Mouse (Mus musculus): ENCODE data around the gene Abcd4. TPM values are rescaled to one million over a fixed set of nuclear protein-coding genes. Genes with fewer than 3 reads are reported as not detected.

Abcd4 gene
- 13.3 and 14.1 TPM in 2 replicates for polyA plus RNA-seq (2016; fragmentation: Nextera tagmentation; extraction: Ambion mirVana)

DNA sequence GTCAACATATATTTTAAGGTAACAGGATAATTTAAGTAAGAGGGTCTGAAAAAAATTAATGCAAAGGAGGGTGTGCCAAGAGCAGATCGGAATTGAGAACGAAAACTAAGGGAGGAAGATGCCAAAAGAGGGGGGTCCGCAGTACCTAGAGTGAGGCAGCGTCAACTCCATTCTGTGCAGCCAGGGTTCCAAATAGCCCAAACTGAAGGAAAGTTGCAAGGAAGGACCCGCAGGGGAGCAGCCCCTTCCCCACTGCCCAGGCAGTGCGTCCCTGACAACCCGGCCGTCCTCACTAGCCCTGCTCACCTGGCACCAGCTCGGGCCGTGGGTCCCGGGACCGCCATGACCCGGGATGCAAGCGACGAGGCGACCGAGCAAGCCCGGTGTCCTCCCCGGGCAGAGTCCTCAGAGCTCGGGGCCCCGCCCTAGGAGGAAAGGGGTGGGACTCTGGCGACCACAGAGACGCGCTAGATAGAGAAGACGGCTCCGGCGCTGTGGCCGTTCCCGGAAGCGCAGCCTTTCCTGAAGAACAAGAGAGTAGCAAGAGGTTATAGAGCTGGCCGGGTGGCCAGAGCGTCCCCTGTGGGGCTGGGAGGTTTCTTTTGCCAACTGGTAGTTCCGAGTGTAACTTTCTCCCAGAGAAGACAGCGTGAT, at the start of gene Abcd4:
Abcd4 (minus strand) TSS at position 437 of the 654 bp plus-strand sequence.
- H3K27ac ChIP-seq, result no peak within 1 kb of the TSS
- H3K4me1 ChIP-seq, result 0 out of 2 replicates have a peak, but pooled peaks cover 3% of the 10 kb centered on the region
- peaks cover 3% of the 10 kb centered on the region; the same call in 1 of the 2 replicates for H3K36me3 ChIP-seq
- H3K27me3 ChIP-seq (replicated peaks), result no peaks in the 10 kb centered on the region
- H3K9ac ChIP-seq, result peak within 1 kb of the TSS; percentile 77
- WGBS, result under 1% methylated on average over 34 of the region's 34 CpGs
- ATAC-seq (ENCODE audit: low FRiP score, low read depth), result peak; percentile 95
- no peaks in the 10 kb centered on the region for H3K9me3 ChIP-seq
- H3K4me3 ChIP-seq, result peak within 1 kb of the TSS; percentile 72
- peak within 1 kb of the TSS; percentile 63 for H3K4me2 ChIP-seq (replicated peaks)

DNA sequence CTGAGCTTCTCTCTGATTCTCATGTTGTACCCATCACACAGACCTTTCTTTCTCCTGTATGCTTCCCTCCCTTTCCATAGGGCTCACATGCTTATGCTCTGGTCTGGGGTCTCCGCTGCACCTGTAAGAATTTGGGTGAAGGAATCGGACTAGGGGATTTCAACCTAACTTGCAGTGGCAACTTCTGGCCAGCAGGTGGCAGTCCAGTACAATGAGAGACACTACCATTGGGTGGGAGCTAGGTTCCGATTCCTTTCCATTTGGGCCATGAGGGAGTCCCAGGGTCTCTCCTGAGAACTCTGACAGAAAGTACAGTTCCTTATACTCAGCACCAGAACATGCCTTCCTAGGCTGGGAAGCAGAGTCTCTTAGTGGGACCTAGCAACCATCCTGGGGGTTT, 36.7 kb upstream of the Abcd4 start:
- H3K4me1 ChIP-seq, result no peaks in the 10 kb centered on the region; the same call in 1 of the 2 replicates
- no peaks in the 10 kb centered on the region for H3K27me3 ChIP-seq (replicated peaks)
- H3K9ac ChIP-seq, result no peak overlapping the region
- H3K4me2 ChIP-seq (replicated peaks), result no peak overlapping the region
- no peak overlapping the region for H3K27ac ChIP-seq
- no peaks in the 10 kb centered on the region for H3K36me3 ChIP-seq
- no peaks in the 10 kb centered on the region for H3K9me3 ChIP-seq
- WGBS, result 26% methylated on average over 3 of the region's 3 CpGs
- ATAC-seq (ENCODE audit: low FRiP score, low read depth), result no peak
- H3K4me3 ChIP-seq, result no peak overlapping the region

- H3K27me3 ChIP-seq (replicated peaks), result no peaks in the 10 kb centered on the region
- WGBS, result 87% methylated on average over 13 of the region's 13 CpGs
- H3K9me3 ChIP-seq, result no peaks in the 10 kb centered on the region
- H3K27ac ChIP-seq, result no peak overlapping the region
- H3K4me3 ChIP-seq, result no peak overlapping the region
- no peak overlapping the region for H3K9ac ChIP-seq
- ATAC-seq (ENCODE audit: low FRiP score, low read depth), result no peak
- H3K4me1 ChIP-seq, result no peaks in the 10 kb centered on the region; the same call in 1 of the 2 replicates
- H3K36me3 ChIP-seq, result no peaks in the 10 kb centered on the region
- no peak overlapping the region for H3K4me2 ChIP-seq (replicated peaks)
Observed at GRCm38 (mm10) chr12:84650234-84650633, 33.0 kb upstream of the Abcd4 start.

- Histone ChIP-seq H3K9ac (no peak within 1 kb of the TSS), H3K4me3 (no peak within 1 kb of the TSS)
- 4% methylated on average over 9 of the region's 9 CpGs for WGBS
Observed at GRCm38 (mm10) chr12:84640654-84641053, 23.4 kb upstream of the Abcd4 start, which contains the start of gene Vrtn. Gene Vrtn (plus strand): TSS chr12:84641019.

DNA sequence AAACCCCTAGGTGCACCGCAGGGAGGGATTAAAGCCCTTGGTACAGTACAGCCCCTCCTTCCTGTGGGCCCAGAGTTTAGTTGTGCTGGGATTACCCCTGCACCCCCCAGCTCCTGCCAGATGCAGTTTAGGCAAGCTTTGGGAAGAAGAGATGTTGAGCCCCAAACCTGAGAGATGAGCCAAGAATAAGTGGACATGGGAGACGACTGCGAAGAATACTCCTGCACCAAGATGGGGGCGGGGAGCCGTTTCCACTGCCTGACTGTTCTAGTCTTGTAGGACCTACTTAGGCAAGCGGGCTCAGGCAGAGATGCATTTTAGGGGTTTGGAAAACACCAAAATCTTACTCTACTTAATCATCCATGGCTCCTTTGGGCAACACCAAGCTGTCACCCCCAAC, 23.0 kb upstream of the Abcd4 start:
- Histone ChIP-seq H3K9me3 (no peaks in the 10 kb centered on the region), H3K27ac (no peak overlapping the region), H3K27me3 (replicated peaks) (peaks cover 53% of the 10 kb centered on the region), H3K4me2 (replicated peaks) (no peak overlapping the region), H3K9ac (no peak overlapping the region), H3K4me3 (no peak overlapping the region), H3K4me1 (no peaks in the 10 kb centered on the region), H3K36me3 (no peaks in the 10 kb centered on the region)
- ATAC-seq (ENCODE audit: low FRiP score, low read depth), result no peak
- 11% methylated on average over 6 of the region's 6 CpGs for WGBS

More at GRCm38 (mm10) chr12:84640654-84641053, 23.4 kb upstream of the Abcd4 start, which contains the start of gene Vrtn:
- Histone ChIP-seq H3K36me3 (no peaks in the 10 kb centered on the region), H3K9me3 (no peaks in the 10 kb centered on the region), H3K27me3 (replicated peaks) (peaks cover 53% of the 10 kb centered on the region), H3K4me1 (no peaks in the 10 kb centered on the region), H3K27ac (no peak within 1 kb of the TSS), H3K4me2 (replicated peaks) (no peak within 1 kb of the TSS)
- no peak for ATAC-seq (ENCODE audit: low FRiP score, low read depth)

DNA sequence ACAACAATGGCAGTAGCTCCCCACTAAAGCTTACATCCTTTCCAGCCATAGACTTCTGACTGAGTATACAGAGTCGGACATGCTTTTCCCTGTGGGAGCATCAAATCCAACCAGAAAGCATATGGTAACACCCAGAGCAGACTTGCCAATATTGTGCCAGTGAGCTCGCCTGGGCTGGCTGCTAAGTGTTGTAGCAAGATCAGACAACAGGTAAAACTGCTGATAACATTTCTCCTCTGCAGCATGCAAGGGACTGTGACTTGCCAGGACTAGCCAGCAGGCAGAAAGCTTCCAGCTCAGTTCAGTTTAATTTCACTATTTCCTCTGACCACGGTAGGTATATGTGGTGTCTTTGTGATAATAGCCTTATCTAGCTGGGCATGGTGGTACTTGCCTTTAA, 14.7 kb upstream of the Abcd4 start:
- WGBS, result 77% methylated on average over 3 of the region's 3 CpGs
- no peak overlapping the region for H3K9ac ChIP-seq

GRCm38 (mm10) chr12:84625116-84625515, 7.9 kb upstream of the Abcd4 start:
- Histone ChIP-seq H3K4me3 (0 out of 2 replicates have a peak overlapping the region, but pooled peaks have one; percentile 5), H3K36me3 (no peaks in the 10 kb centered on the region), H3K4me2 (replicated peaks) (peak overlapping the region; percentile 38), H3K4me1 (peaks cover 5% of the 10 kb centered on the region; the same call in 1 of the 2 replicates), H3K27me3 (replicated peaks) (peaks cover 4% of the 10 kb centered on the region; the same call in 1 of the 2 replicates), H3K9ac (0 out of 2 replicates have a peak overlapping the region, but pooled peaks have one; percentile 13), H3K27ac (no peak overlapping the region), H3K9me3 (no peaks in the 10 kb centered on the region)
- no peak for ATAC-seq (ENCODE audit: low FRiP score, low read depth)
- 4% methylated on average over 9 of the region's 9 CpGs for WGBS

More for the DNA sequence above, 14.7 kb upstream of the Abcd4 start:
- Histone ChIP-seq H3K27me3 (replicated peaks) (no peaks in the 10 kb centered on the region), H3K27ac (no peak overlapping the region), H3K36me3 (no peaks in the 10 kb centered on the region), H3K9me3 (no peaks in the 10 kb centered on the region), H3K4me2 (replicated peaks) (no peak overlapping the region), H3K4me3 (no peak overlapping the region), H3K4me1 (no peaks in the 10 kb centered on the region)
- no peak for ATAC-seq (ENCODE audit: low FRiP score, low read depth)

GRCm38 (mm10) chr12:84624601-84625000, 7.4 kb upstream of the Abcd4 start:
- H3K36me3 ChIP-seq, result no peaks in the 10 kb centered on the region
- no peaks in the 10 kb centered on the region for H3K9me3 ChIP-seq
- H3K9ac ChIP-seq, result no peak overlapping the region
- peaks cover 5% of the 10 kb centered on the region; the same call in 1 of the 2 replicates for H3K4me1 ChIP-seq
- H3K27ac ChIP-seq, result no peak overlapping the region
- 31% methylated on average over 8 of the region's 8 CpGs for WGBS
- no peak overlapping the region for H3K4me3 ChIP-seq
- H3K27me3 ChIP-seq (replicated peaks), result peaks cover 4% of the 10 kb centered on the region; the same call in 1 of the 2 replicates
- ATAC-seq (ENCODE audit: low FRiP score, low read depth), result no peak
- H3K4me2 ChIP-seq (replicated peaks), result no peak overlapping the region

DNA sequence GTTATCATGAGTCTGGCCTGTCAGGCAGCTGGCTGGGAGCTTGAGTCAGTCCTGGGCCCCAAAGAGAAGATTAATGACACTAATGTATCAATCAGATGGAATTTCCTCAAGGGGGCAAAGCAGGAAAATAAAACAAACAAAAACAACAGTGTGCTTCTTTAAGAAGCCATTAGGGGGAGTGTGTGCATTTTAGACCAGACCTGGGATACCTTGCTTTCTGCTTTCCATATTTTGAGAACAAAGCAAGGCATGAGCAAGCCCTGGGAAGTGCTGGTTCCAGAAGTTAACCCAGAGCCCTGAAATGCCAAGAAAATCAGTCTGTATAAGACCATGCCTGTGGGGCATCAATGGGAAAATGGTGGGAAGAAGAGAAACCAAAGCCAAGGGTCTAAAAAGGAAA, 3.8 kb upstream of the Abcd4 start:
- Histone ChIP-seq H3K9ac (no peak overlapping the region), H3K27me3 (replicated peaks) (peaks cover 4% of the 10 kb centered on the region; the same call in 1 of the 2 replicates), H3K27ac (no peak overlapping the region), H3K4me3 (no peak overlapping the region), H3K4me1 (peaks cover 8% of the 10 kb centered on the region; the same call in 1 of the 2 replicates), H3K9me3 (no peaks in the 10 kb centered on the region), H3K4me2 (replicated peaks) (no peak overlapping the region), H3K36me3 (no peaks in the 10 kb centered on the region)
- no peak for ATAC-seq (ENCODE audit: low FRiP score, low read depth)

DNA sequence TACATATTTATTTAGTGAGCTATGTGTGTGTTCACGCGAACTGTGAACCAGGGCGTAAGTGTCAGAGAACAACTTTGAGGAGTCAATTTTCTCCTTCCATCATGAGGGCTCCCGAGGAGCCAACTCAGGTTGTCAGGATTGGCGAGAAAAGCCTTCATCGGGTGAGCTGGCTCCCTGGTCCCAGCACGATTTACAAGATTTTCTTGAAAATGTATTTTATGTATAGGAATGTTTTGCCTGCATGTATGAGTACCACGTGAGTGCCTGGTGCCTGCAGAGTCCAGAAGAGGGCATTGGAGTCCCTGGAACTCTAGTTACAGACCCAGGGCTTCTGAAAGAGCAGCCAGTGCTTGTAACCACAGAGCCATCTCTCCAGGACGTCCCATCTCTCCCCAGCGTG, 450 bp upstream of the Abcd4 start:
- WGBS, result 8% methylated on average over 10 of the region's 10 CpGs
- H3K9me3 ChIP-seq, result no peaks in the 10 kb centered on the region
- no peak overlapping the region for H3K9ac ChIP-seq
- no peaks in the 10 kb centered on the region for H3K27me3 ChIP-seq (replicated peaks)
- peak overlapping the region; percentile 63 for H3K4me2 ChIP-seq (replicated peaks)
- H3K4me3 ChIP-seq, result peak overlapping the region; percentile 72
- 0 out of 2 replicates have a peak, but pooled peaks cover 3% of the 10 kb centered on the region for H3K4me1 ChIP-seq
- peaks cover 1% of the 10 kb centered on the region; the same call in 1 of the 2 replicates for H3K36me3 ChIP-seq
- no peak overlapping the region for H3K27ac ChIP-seq
- ATAC-seq (ENCODE audit: low FRiP score, low read depth), result peak; percentile 48; the same call in 1 of the 2 replicates

GRCm38 (mm10) chr12:84614524-84614923, 2.7 kb downstream of the Abcd4 start:
- H3K9ac ChIP-seq, result no peak overlapping the region
- H3K4me2 ChIP-seq (replicated peaks), result no peak overlapping the region
- H3K9me3 ChIP-seq, result no peaks in the 10 kb centered on the region
- no peak for ATAC-seq (ENCODE audit: low FRiP score, low read depth)
- 0 out of 2 replicates have a peak, but pooled peaks cover 3% of the 10 kb centered on the region for H3K4me1 ChIP-seq
- 87% methylated on average over 7 of the region's 7 CpGs for WGBS
- no peaks in the 10 kb centered on the region for H3K27me3 ChIP-seq (replicated peaks)
- peaks cover 3% of the 10 kb centered on the region; the same call in 1 of the 2 replicates for H3K36me3 ChIP-seq
- no peak overlapping the region for H3K27ac ChIP-seq
- no peak overlapping the region for H3K4me3 ChIP-seq

GRCm38 (mm10) chr12:84614001-84614400, 3.2 kb downstream of the Abcd4 start:
- WGBS, result 90% methylated on average over 11 of the region's 11 CpGs

More at GRCm38 (mm10) chr12:84614001-84614400, 3.2 kb downstream of the Abcd4 start:
- Histone ChIP-seq H3K36me3 (peaks cover 3% of the 10 kb centered on the region; the same call in 1 of the 2 replicates), H3K27ac (no peak overlapping the region), H3K27me3 (replicated peaks) (no peaks in the 10 kb centered on the region), H3K9ac (no peak overlapping the region), H3K9me3 (no peaks in the 10 kb centered on the region), H3K4me1 (0 out of 2 replicates have a peak, but pooled peaks cover 3% of the 10 kb centered on the region), H3K4me3 (no peak overlapping the region), H3K4me2 (replicated peaks) (no peak overlapping the region)
- no peak for ATAC-seq (ENCODE audit: low FRiP score, low read depth)
